Mouse (Mus musculus) liver, adult 2 months (tissue): ENCODE measurements at regions not wholly inside any gene's neighbourhood (a gene's known extent, or its start where the extent isn't known, plus 50 kb on each side); places are given as distances from the start of the nearest gene placed in this dataset.

Experiments used
- DNase-seq: peaks from one replicate; pipeline ENCODE4 v3.0.0-alpha.2; 2011; ENCODE audit warnings: low read depth, low spot score; ENCODE audit errors: extremely low read depth
- H3K27ac ChIP-seq: fragments of 200-500 bp; replicated peaks from 2 replicates; pipeline ENCODE4 v1.5.1; 2012; ENCODE audit warnings: low read depth, mild to moderate bottlenecking, control low read depth, inconsistent platforms, low read length; ENCODE audit not compliant: insufficient read depth
- H3K27me3 ChIP-seq: fragments of 200-500 bp; 2 replicates; pipeline ENCODE4 v1.6.1; 2012; ENCODE audit warnings: mild to moderate bottlenecking, moderate library complexity, low read length, inconsistent platforms; ENCODE audit not compliant: control insufficient read depth, insufficient read depth
- H3K36me3 ChIP-seq: fragments of 200-500 bp; 2 replicates; pipeline ENCODE4 v1.6.1; 2012; ENCODE audit warnings: low read length, inconsistent platforms; ENCODE audit not compliant: control insufficient read depth, insufficient read depth
- H3K4me1 ChIP-seq: fragments of 200-500 bp; 2 replicates; pipeline ENCODE4 v1.6.1; 2011; ENCODE audit warnings: low read length; ENCODE audit not compliant: control insufficient read depth, insufficient read depth
- H3K4me3 ChIP-seq: fragments of 200-500 bp; 2 replicates; pipeline ENCODE4 v1.5.1; 2011; ENCODE audit warnings: low read depth, mild to moderate bottlenecking, control low read depth, low read length, moderate library complexity; ENCODE audit not compliant: insufficient read depth
- H3K79me2 ChIP-seq: fragments of 200-500 bp; 2 replicates; pipeline ENCODE4 v1.6.1; 2012; ENCODE audit warnings: inconsistent platforms, mild to moderate bottlenecking, low read length, moderate library complexity; ENCODE audit not compliant: control insufficient read depth, insufficient read depth
- H3K9ac ChIP-seq: fragments of 200-500 bp; 2 replicates; pipeline ENCODE4 v1.6.1; 2012; ENCODE audit warnings: low read depth, mild to moderate bottlenecking, control low read depth, inconsistent platforms, low read length
- CTCF ChIP-seq: fragments of 200-500 bp; IDR thresholded peaks from 2 replicates; pipeline ENCODE4 v1.5.1; 2011; ENCODE audit warnings: low read depth, low read length, control low read depth
- POLR2A ChIP-seq: fragments of 200-500 bp; IDR thresholded peaks from 2 replicates; pipeline ENCODE4 v1.6.1; 2011; ENCODE audit warnings: low read length, control low read depth; ENCODE audit not compliant: insufficient read depth; ENCODE audit errors: extremely low read depth
- WGBS: fragments of 180-500 bp; shearing (Covaris S2); methylation state at CpG from one replicate; pipeline ENCODE4 v1.1.7; 2018; 5-methylcytosine and 5-hydroxymethylcytosine counted together

- H3K27ac ChIP-seq, result no peak overlapping the region
- no peak overlapping the region for H3K9ac ChIP-seq
- no peaks in the 10 kb centered on the region for H3K79me2 ChIP-seq
- peak; percentile 86 for DNase-seq
- H3K27me3 ChIP-seq, result no peaks in the 10 kb centered on the region
- H3K4me3 ChIP-seq, result no peak overlapping the region
- peaks cover 3% of the 10 kb centered on the region for H3K4me1 ChIP-seq
- TF ChIP-seq CTCF (no peak), POLR2A (no peak)
- WGBS, result 69% methylated on average over 3 of the region's 3 CpGs
- H3K36me3 ChIP-seq, result no peaks in the 10 kb centered on the region
Observed at GRCm38 (mm10) chr4:105384826-105385225, 227.7 kb downstream of the Plpp3 start.

DNA sequence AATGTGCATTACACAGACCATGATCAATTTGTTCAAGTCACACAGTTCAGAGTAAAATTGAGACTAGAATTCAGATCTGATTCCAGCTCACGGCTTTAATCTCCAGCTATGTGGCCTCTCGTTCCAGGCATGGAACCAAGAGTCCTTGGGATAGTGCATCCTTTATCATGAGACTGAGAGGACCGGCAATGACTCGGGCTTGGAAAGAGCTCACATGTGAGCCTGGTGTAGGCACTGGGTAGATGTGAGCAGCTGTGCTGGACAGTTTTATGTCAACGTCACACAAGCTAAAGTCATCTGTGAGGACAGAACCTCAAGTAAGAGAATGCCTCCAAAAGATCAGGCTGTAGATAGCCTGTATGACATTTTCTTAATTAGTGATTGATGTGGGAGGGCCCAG lies 228.3 kb downstream of the Plpp3 start:
- peaks cover 3% of the 10 kb centered on the region for H3K4me1 ChIP-seq
- TF ChIP-seq POLR2A (no peak), CTCF (no peak)
- 98% methylated on average over 5 of the region's 5 CpGs for WGBS
- H3K79me2 ChIP-seq, result no peaks in the 10 kb centered on the region
- H3K4me3 ChIP-seq, result no peak overlapping the region
- H3K27ac ChIP-seq, result no peak overlapping the region
- no peaks in the 10 kb centered on the region for H3K27me3 ChIP-seq
- no peak for DNase-seq
- H3K9ac ChIP-seq, result no peak overlapping the region
- no peaks in the 10 kb centered on the region for H3K36me3 ChIP-seq

- no peak for DNase-seq
- H3K4me1 ChIP-seq, result no peaks in the 10 kb centered on the region
- no peaks in the 10 kb centered on the region for H3K27me3 ChIP-seq
- TF ChIP-seq POLR2A (no peak), CTCF (no peak)
- no peak overlapping the region for H3K9ac ChIP-seq
- WGBS, result 52% methylated on average over 5 of the region's 5 CpGs
- H3K4me3 ChIP-seq, result no peak overlapping the region
- H3K79me2 ChIP-seq, result no peaks in the 10 kb centered on the region
- no peak overlapping the region for H3K27ac ChIP-seq
- no peaks in the 10 kb centered on the region for H3K36me3 ChIP-seq
Observed at GRCm38 (mm10) chr4:105390378-105390777, 233.2 kb downstream of the Plpp3 start.

DNA sequence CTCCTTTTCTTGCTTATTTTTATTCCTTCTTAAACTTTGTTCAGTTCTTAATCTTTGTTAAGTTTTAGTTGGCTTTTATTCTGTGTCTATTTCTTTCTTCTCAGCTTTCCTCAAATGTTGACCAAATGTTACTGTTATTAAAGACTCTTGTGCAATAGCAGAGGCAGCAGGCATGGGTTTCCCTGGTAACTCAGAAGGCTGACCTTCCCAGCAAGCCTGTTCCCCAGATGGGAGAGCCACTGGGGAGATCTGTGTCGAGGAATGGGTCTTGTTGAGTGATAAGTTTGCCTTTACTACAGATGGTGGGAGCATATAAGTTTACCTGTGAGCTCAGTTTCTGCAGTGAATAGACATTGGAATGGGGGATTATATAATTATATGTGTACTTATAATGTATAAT lies 237.2 kb downstream of the Plpp3 start:
- Histone ChIP-seq H3K9ac (no peak overlapping the region), H3K79me2 (no peaks in the 10 kb centered on the region), H3K4me3 (no peak overlapping the region), H3K36me3 (no peaks in the 10 kb centered on the region), H3K4me1 (no peaks in the 10 kb centered on the region), H3K27me3 (no peaks in the 10 kb centered on the region), H3K27ac (no peak overlapping the region)
- no peak for TF ChIP-seq CTCF
- TF ChIP-seq POLR2A, result no peak
- 66% methylated on average over 1 of the region's 1 CpGs for WGBS
- DNase-seq, result no peak

- Histone ChIP-seq H3K27ac (no peak overlapping the region), H3K4me3 (no peak overlapping the region), H3K27me3 (no peaks in the 10 kb centered on the region), H3K9ac (no peak overlapping the region), H3K79me2 (no peaks in the 10 kb centered on the region), H3K4me1 (no peaks in the 10 kb centered on the region), H3K36me3 (no peaks in the 10 kb centered on the region)
- DNase-seq, result no peak
- TF ChIP-seq POLR2A, result no peak
- TF ChIP-seq CTCF, result no peak
- 87% methylated on average over 2 of the region's 2 CpGs for WGBS
Observed at GRCm38 (mm10) chr4:105397451-105397850, 240.3 kb downstream of the Plpp3 start.

GRCm38 (mm10) chr4:105402021-105402420 lies 244.9 kb downstream of the Plpp3 start:
- no peak for TF ChIP-seq POLR2A
- TF ChIP-seq CTCF, result no peak
- DNase-seq, result no peak
- Histone ChIP-seq H3K9ac (no peak overlapping the region), H3K4me3 (no peak overlapping the region), H3K27ac (no peak overlapping the region), H3K79me2 (no peaks in the 10 kb centered on the region), H3K4me1 (peaks cover 2% of the 10 kb centered on the region; the same call in 1 of the 2 replicates), H3K27me3 (no peaks in the 10 kb centered on the region), H3K36me3 (no peaks in the 10 kb centered on the region)
- WGBS, result 89% methylated on average over 3 of the region's 3 CpGs
